Mouse (Mus musculus) cerebellum, adult 2 months (tissue): ENCODE results near the gene B4galt3. TPM values are rescaled to one million over a fixed set of nuclear protein-coding genes. Genes with fewer than 3 reads are reported as not detected.

Experiments used
- DNase-seq, 2 experiments: peaks; one replicate each; pipeline ENCODE4 v3.0.0; 2021
- H3K27ac ChIP-seq: fragments of 200-500 bp; 2 replicates; pipeline ENCODE4 v1.5.1; 2012; ENCODE audit warnings: low read length, control low read depth, inconsistent platforms; ENCODE audit not compliant: insufficient read depth
- H3K27me3 ChIP-seq: fragments of 200-500 bp; 2 replicates; pipeline ENCODE4 v1.6.1; 2012; ENCODE audit warnings: inconsistent platforms, mild to moderate bottlenecking, low read length, moderate library complexity; ENCODE audit not compliant: control insufficient read depth, insufficient read depth
- H3K4me1 ChIP-seq: fragments of 200-500 bp; 2 replicates; pipeline ENCODE4 v1.6.1; 2011; ENCODE audit warnings: low read length; ENCODE audit not compliant: control insufficient read depth, insufficient read depth
- H3K4me3 ChIP-seq: fragments of 200-500 bp; replicated peaks from 2 replicates; pipeline ENCODE3; 2011; ENCODE audit warnings: mild to moderate bottlenecking, low read depth, low read length, control low read depth; ENCODE audit not compliant: insufficient read depth
- CTCF ChIP-seq: fragments of 200-500 bp; IDR thresholded peaks from 2 replicates; pipeline ENCODE4 v1.5.1; 2011; ENCODE audit warnings: low read depth, mild to moderate bottlenecking, control low read depth, low read length, moderate library complexity, borderline replicate concordance; ENCODE audit not compliant: insufficient read depth
- POLR2A ChIP-seq: fragments of 200-500 bp; IDR thresholded peaks from 2 replicates; pipeline ENCODE4 v1.6.1; 2011; ENCODE audit warnings: low read length, control low read depth, borderline replicate concordance; ENCODE audit not compliant: insufficient read depth
- WGBS: fragments of 180-500 bp; shearing (Covaris S2); methylation state at CpG from one replicate; pipeline ENCODE4 v1.1.7; 2018; 5-methylcytosine and 5-hydroxymethylcytosine counted together
- polyA plus RNA-seq: library from polyadenylated mRNA; depleted of rRNA; stranded (reverse); fragments of >200 nt; gene quantifications from 2 replicates; pipeline ENCODE4 v1.2.3, GENCODE M21; 2012

Gene B4galt3
- polyA plus RNA-seq, 1 experiment, result 69.6 TPM

- H3K4me3 ChIP-seq, result peak within 1 kb of the TSS; percentile 94
- under 1% methylated on average over 26 of the region's 26 CpGs for WGBS
- TF ChIP-seq CTCF (no peak), POLR2A (peak; percentile 9; the same call in 1 of the 2 replicates)
- H3K27me3 ChIP-seq, result no peaks in the 10 kb centered on the region
- peak; percentile 92 to 98 for DNase-seq
- peak within 1 kb of the TSS; percentile 15 for H3K27ac ChIP-seq
- peaks cover 7% of the 10 kb centered on the region; the same call in 1 of the 2 replicates for H3K4me1 ChIP-seq
Measured at GRCm38 (mm10) chr1:171280916-171281527, 10.9 kb downstream of the B4galt3 start, which contains the start of gene Ppox. TSS of gene Ppox (minus strand) at chr1:171281186.

- peak overlapping the region; percentile 15 for H3K27ac ChIP-seq
- 0% methylated on average over 10 of the region's 10 CpGs for WGBS
Measured at GRCm38 (mm10) chr1:171281528-171281923, 11.4 kb downstream of the B4galt3 start.

GRCm38 (mm10) chr1:171282086-171282805, 12.1 kb downstream of the B4galt3 start:
- peaks cover 11% of the 10 kb centered on the region; the same call in 1 of the 2 replicates for H3K4me1 ChIP-seq
- H3K27ac ChIP-seq, result no peak overlapping the region
- DNase-seq, result peak in 1 of 2 experiments; percentile 25
- TF ChIP-seq CTCF (no peak), POLR2A (no peak)
- 68% methylated on average over 18 of the region's 18 CpGs for WGBS
- H3K4me3 ChIP-seq, result no peak overlapping the region
- H3K27me3 ChIP-seq, result no peaks in the 10 kb centered on the region

More at GRCm38 (mm10) chr1:171281528-171281923, 11.4 kb downstream of the B4galt3 start:
- peak overlapping the region; percentile 71 for H3K4me3 ChIP-seq
- H3K4me1 ChIP-seq, result peaks cover 11% of the 10 kb centered on the region; the same call in 1 of the 2 replicates
- peak; percentile 73 to 79 for DNase-seq
- TF ChIP-seq POLR2A (no peak), CTCF (peak; percentile 63)
- H3K27me3 ChIP-seq, result no peaks in the 10 kb centered on the region

GRCm38 (mm10) chr1:171283188-171284160, 13.3 kb downstream of the B4galt3 start:
- H3K4me3 ChIP-seq, result no peak overlapping the region
- peaks cover 11% of the 10 kb centered on the region; the same call in 1 of the 2 replicates for H3K4me1 ChIP-seq
- H3K27me3 ChIP-seq, result no peaks in the 10 kb centered on the region
- TF ChIP-seq CTCF (no peak), POLR2A (no peak)
- DNase-seq, result peak in 1 of 2 experiments; percentile 12
- H3K27ac ChIP-seq, result no peak overlapping the region
- 87% methylated on average over 18 of the region's 18 CpGs for WGBS

GRCm38 (mm10) chr1:171284491-171284890, 14.4 kb downstream of the B4galt3 start:
- Histone ChIP-seq H3K27ac (no peak overlapping the region), H3K27me3 (no peaks in the 10 kb centered on the region), H3K4me1 (peaks cover 11% of the 10 kb centered on the region; the same call in 1 of the 2 replicates), H3K4me3 (no peak overlapping the region)
- no peak for TF ChIP-seq CTCF
- TF ChIP-seq POLR2A, result no peak
- WGBS, result 84% methylated on average over 15 of the region's 15 CpGs
- DNase-seq, result peak in 1 of 2 experiments; percentile 3

GRCm38 (mm10) chr1:171285096-171285892, 15.2 kb downstream of the B4galt3 start:
- Histone ChIP-seq H3K4me1 (peaks cover 5% of the 10 kb centered on the region; the same call in 1 of the 2 replicates), H3K4me3 (no peak overlapping the region), H3K27me3 (no peaks in the 10 kb centered on the region), H3K27ac (no peak overlapping the region)
- 73% methylated on average over 20 of the region's 20 CpGs for WGBS
- TF ChIP-seq POLR2A, result no peak
- DNase-seq, result peak in 1 of 2 experiments; percentile 6

- DNase-seq, result peak in 1 of 2 experiments; percentile 31
- Histone ChIP-seq H3K4me1 (peaks cover 4% of the 10 kb centered on the region; the same call in 1 of the 2 replicates), H3K27me3 (no peaks in the 10 kb centered on the region), H3K27ac (no peak overlapping the region), H3K4me3 (peak overlapping the region; percentile 73)
- WGBS, result 69% methylated on average over 19 of the region's 19 CpGs
- TF ChIP-seq CTCF (no peak), POLR2A (no peak)
Measured at GRCm38 (mm10) chr1:171286517-171286916, 16.4 kb downstream of the B4galt3 start.
